Comparison of ENCODE assay signal across 9 mouse cellular contexts in genomic region chr14:14032842-14033241, GRCm38 (mm10).
"Had no signal": no experiment of that assay in that cellular context is flagged by ENCODE, and none has a peak within 500 bp of the region (broad histone marks: within the 10 kb centered on the region; RNA-seq: fewer than 3 reads in every experiment).

No protein-coding gene starts in this region.

- DNase-seq: retina, postnatal 1 day; right cerebral cortex, postnatal 14 days; right cerebral cortex, postnatal 4 days; spleen, adult 18-20 months; thymus, adult 18-20 months; thymus, adult 2 months; thymus, postnatal 25 days; thymus, postnatal 36 days; thymus, postnatal 4 days had no signal
